Mouse (Mus musculus): ENCODE results near the gene Ccl24. TPM values are rescaled to one million over a fixed set of nuclear protein-coding genes. Genes with fewer than 3 reads are reported as not detected.

Gene Ccl24
- polyA plus RNA-seq, 1 experiment from 2014 or later: 28.4 TPM

- peak; percentile 77 for ATAC-seq
- Histone ChIP-seq H3K36me3 (replicated peaks; ENCODE audit: insufficient read depth, low read length) (no peaks in the 10 kb centered on the region), H3K9me3 (ENCODE audit: low read length) (no peaks in the 10 kb centered on the region), H3K4me3 (ENCODE audit: low read depth, low read length) (no peak overlapping the region), H3K27ac (ENCODE audit: low read depth) (peak overlapping the region; percentile 39; the same call in 1 of the 2 replicates), H3K27me3 (ENCODE audit: insufficient read depth, low read length) (no peaks in the 10 kb centered on the region), H3K4me1 (ENCODE audit: insufficient read depth) (peaks cover 5% of the 10 kb centered on the region; the same call in 1 of the 2 replicates), H3K9ac (replicated peaks) (no peak overlapping the region), H3K4me2 (ENCODE audit: low read depth, low read length) (peak overlapping the region; percentile 6; the same call in 1 of the 2 replicates)
- DNase-seq: peak; percentile 56
- TF ChIP-seq EP300 (IDR thresholded peaks at IDR 0.05; ENCODE audit: low read depth): no peak
- no peak for TF ChIP-seq CTCF (IDR thresholded peaks at IDR 0.05; ENCODE audit: low read depth)
- 24% methylated on average over 4 of the region's 4 CpGs for WGBS (ENCODE audit: insufficient replicate concordance)
These were observed 35.5 kb downstream of the Ccl24 start for GRCm38 (mm10) chr5:135537326-135537725.

DNA sequence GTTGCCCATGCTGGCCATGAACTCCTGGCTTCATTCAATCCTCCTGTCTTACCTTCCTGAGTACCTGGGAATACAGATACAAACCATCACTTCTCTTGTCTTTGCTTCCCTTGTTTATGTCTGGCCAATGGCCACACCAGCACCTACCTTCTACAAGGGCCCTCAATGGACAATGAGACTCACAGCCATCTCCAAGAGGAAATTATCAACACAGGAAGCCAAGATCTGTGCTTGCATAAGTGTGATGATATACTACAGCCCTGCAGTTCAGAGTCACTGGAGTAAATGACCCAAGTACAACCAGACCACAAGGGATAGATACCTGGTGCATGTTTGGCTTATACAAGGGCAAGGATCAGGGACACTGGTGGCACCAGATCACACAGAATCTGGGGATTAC is 37.0 kb downstream of the Ccl24 start:
- Histone ChIP-seq H3K27ac (ENCODE audit: low read depth) (no peak overlapping the region), H3K4me3 (ENCODE audit: low read depth, low read length) (no peak overlapping the region), H3K4me1 (ENCODE audit: insufficient read depth) (peaks cover 5% of the 10 kb centered on the region; the same call in 1 of the 2 replicates), H3K9me3 (ENCODE audit: low read length) (no peaks in the 10 kb centered on the region), H3K9ac (replicated peaks) (no peak overlapping the region), H3K36me3 (replicated peaks; ENCODE audit: insufficient read depth, low read length) (no peaks in the 10 kb centered on the region), H3K27me3 (ENCODE audit: insufficient read depth, low read length) (no peaks in the 10 kb centered on the region), H3K4me2 (ENCODE audit: low read depth, low read length) (no peak overlapping the region)
- DNase-seq (no peak), ATAC-seq (no peak)
- TF ChIP-seq EP300 (IDR thresholded peaks at IDR 0.05; ENCODE audit: low read depth): no peak
- no peak for TF ChIP-seq CTCF (IDR thresholded peaks at IDR 0.05; ENCODE audit: low read depth)

- no peak overlapping the region for H3K27ac ChIP-seq (ENCODE audit: low read depth)
- TF ChIP-seq EP300 (IDR thresholded peaks at IDR 0.05; ENCODE audit: low read depth): no peak
- no peak for TF ChIP-seq CTCF (IDR thresholded peaks at IDR 0.05; ENCODE audit: low read depth)
These were observed 39.4 kb downstream of the Ccl24 start for GRCm38 (mm10) chr5:135533431-135533830.

GRCm38 (mm10) chr5:135531306-135531845 is 41.5 kb downstream of the Ccl24 start:
- H3K9me3 ChIP-seq (ENCODE audit: low read length): no peaks in the 10 kb centered on the region
- H3K9ac ChIP-seq (replicated peaks): no peak overlapping the region
- H3K4me3 ChIP-seq (ENCODE audit: low read depth, low read length): no peak overlapping the region
- WGBS (ENCODE audit: insufficient replicate concordance): 73% methylated on average over 11 of the region's 11 CpGs
- no peak for DNase-seq
- no peak overlapping the region for H3K27ac ChIP-seq (ENCODE audit: low read depth)
- no peaks in the 10 kb centered on the region for H3K27me3 ChIP-seq (ENCODE audit: insufficient read depth, low read length)
- ATAC-seq: no peak
- no peaks in the 10 kb centered on the region for H3K36me3 ChIP-seq (replicated peaks; ENCODE audit: insufficient read depth, low read length)
- no peak for TF ChIP-seq CTCF (IDR thresholded peaks at IDR 0.05; ENCODE audit: low read depth)
- TF ChIP-seq EP300 (IDR thresholded peaks at IDR 0.05; ENCODE audit: low read depth): no peak
- no peaks in the 10 kb centered on the region for H3K4me1 ChIP-seq (ENCODE audit: insufficient read depth)
- no peak overlapping the region for H3K4me2 ChIP-seq (ENCODE audit: low read depth, low read length)

More at GRCm38 (mm10) chr5:135533431-135533830, 39.4 kb downstream of the Ccl24 start:
- H3K4me1 ChIP-seq (ENCODE audit: insufficient read depth): peaks cover 5% of the 10 kb centered on the region; the same call in 1 of the 2 replicates
- ATAC-seq (no peak), DNase-seq (no peak)
- no peak overlapping the region for H3K4me2 ChIP-seq (ENCODE audit: low read depth, low read length)
- no peaks in the 10 kb centered on the region for H3K36me3 ChIP-seq (replicated peaks; ENCODE audit: insufficient read depth, low read length)
- H3K9me3 ChIP-seq (ENCODE audit: low read length): no peaks in the 10 kb centered on the region
- 63% methylated on average over 10 of the region's 10 CpGs for WGBS (ENCODE audit: insufficient replicate concordance)
- H3K27me3 ChIP-seq (ENCODE audit: insufficient read depth, low read length): no peaks in the 10 kb centered on the region
- no peak overlapping the region for H3K9ac ChIP-seq (replicated peaks)
- H3K4me3 ChIP-seq (ENCODE audit: low read depth, low read length): no peak overlapping the region

GRCm38 (mm10) chr5:135529964-135530363 is 42.9 kb downstream of the Ccl24 start:
- Histone ChIP-seq H3K9ac (replicated peaks) (no peak overlapping the region), H3K9me3 (ENCODE audit: low read length) (no peaks in the 10 kb centered on the region), H3K27ac (ENCODE audit: low read depth) (no peak overlapping the region), H3K4me1 (ENCODE audit: insufficient read depth) (no peaks in the 10 kb centered on the region), H3K4me2 (ENCODE audit: low read depth, low read length) (no peak overlapping the region), H3K4me3 (ENCODE audit: low read depth, low read length) (no peak overlapping the region), H3K36me3 (replicated peaks; ENCODE audit: insufficient read depth, low read length) (no peaks in the 10 kb centered on the region), H3K27me3 (ENCODE audit: insufficient read depth, low read length) (no peaks in the 10 kb centered on the region)
- 63% methylated on average over 2 of the region's 2 CpGs for WGBS (ENCODE audit: insufficient replicate concordance)
- ATAC-seq: no peak
- no peak for TF ChIP-seq EP300 (IDR thresholded peaks at IDR 0.05; ENCODE audit: low read depth)
- TF ChIP-seq CTCF (IDR thresholded peaks at IDR 0.05; ENCODE audit: low read depth): no peak
- no peak for DNase-seq

DNA sequence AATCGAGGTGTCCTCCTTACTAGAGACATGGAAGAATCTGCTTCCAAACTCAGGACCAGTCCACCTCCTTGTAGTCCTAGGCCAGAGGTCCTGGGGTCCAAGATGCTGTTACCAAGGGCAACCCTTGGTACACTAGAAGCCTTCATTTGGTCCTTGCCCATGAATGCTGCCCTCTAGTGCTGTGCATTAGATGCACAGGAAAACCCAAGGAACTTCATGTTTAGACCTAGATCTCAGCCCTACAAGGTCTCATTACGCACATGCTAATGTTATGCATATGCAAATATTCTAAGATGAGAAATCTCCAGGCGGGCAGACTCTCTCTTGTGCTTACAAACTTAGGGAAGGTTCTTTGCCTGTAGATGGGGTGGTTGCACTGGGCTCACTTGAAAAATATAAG is 43.5 kb downstream of the Ccl24 start:
- Histone ChIP-seq H3K4me1 (ENCODE audit: insufficient read depth) (no peaks in the 10 kb centered on the region), H3K4me2 (ENCODE audit: low read depth, low read length) (no peak overlapping the region), H3K4me3 (ENCODE audit: low read depth, low read length) (no peak overlapping the region), H3K9me3 (ENCODE audit: low read length) (no peaks in the 10 kb centered on the region), H3K9ac (replicated peaks) (no peak overlapping the region), H3K36me3 (replicated peaks; ENCODE audit: insufficient read depth, low read length) (no peaks in the 10 kb centered on the region), H3K27me3 (ENCODE audit: insufficient read depth, low read length) (no peaks in the 10 kb centered on the region), H3K27ac (ENCODE audit: low read depth) (no peak overlapping the region)
- WGBS (ENCODE audit: insufficient replicate concordance): 59% methylated on average over 3 of the region's 3 CpGs
- TF ChIP-seq EP300 (IDR thresholded peaks at IDR 0.05; ENCODE audit: low read depth) (no peak), CTCF (IDR thresholded peaks at IDR 0.05; ENCODE audit: low read depth) (peak; percentile 42)
- ATAC-seq (no peak), DNase-seq (no peak)

Data from liver, postnatal 0 days (tissue).